Mouse (Mus musculus) testis, adult 2 months (tissue): Measurements from ENCODE around the gene Art2b.

Experiments used
- CTCF ChIP-seq: fragments of 200-500 bp; IDR thresholded peaks from 2 replicates; pipeline ENCODE4 v1.5.1; 2012; ENCODE audit warnings: low read depth, mild to moderate bottlenecking, inconsistent platforms, low read length, moderate library complexity; ENCODE audit not compliant: control insufficient read depth, insufficient read depth, insufficient replicate concordance
- POLR2A ChIP-seq: fragments of 200-500 bp; IDR thresholded peaks from 2 replicates; pipeline ENCODE4 v1.6.1; 2012; ENCODE audit warnings: low read depth, mild to moderate bottlenecking, inconsistent platforms, low read length, moderate library complexity; ENCODE audit not compliant: control insufficient read depth

DNA sequence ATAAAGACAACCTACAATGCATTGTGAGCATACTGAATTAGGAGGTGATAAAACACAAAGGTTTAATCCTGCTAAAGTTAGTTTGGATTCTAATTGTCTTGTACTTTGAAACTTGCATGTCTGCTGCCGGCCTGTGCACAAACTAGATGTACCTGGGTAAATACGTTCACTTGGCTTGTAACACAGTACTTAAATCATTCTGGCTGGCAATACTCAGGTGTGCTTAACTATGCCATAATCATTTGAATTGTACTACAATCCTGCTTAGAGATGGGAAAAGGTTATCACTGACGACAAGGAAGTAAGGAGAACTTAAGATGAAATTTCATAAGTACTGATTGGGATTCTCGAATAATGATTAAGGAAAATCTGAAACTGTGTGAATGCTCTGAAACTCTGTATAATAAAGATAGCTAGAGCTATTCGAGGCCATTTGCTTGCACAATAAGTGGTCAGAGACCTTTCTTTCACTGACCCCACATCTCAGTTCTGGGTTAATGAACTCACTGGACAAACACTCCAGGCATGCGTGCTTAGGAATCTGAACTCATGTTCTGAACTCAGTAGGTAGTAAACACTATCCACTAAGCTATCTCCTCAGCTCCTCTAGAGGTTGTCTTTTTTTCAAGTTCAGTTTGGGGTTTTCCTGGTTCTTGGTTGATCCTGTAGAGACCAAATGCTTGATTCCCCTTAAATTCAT lies 30.9 kb upstream of the Art2b start:
- TF ChIP-seq CTCF: no peak
- TF ChIP-seq POLR2A: no peak
